Mouse (Mus musculus) spleen, adult 12 weeks (tissue): Measurements from ENCODE around the gene Ppcdc.

Experiments
- DNase-seq: peaks from one replicate; pipeline ENCODE4 v3.0.0; 2022; ENCODE audit warnings: low spot score

The Ppcdc gene

DNA sequence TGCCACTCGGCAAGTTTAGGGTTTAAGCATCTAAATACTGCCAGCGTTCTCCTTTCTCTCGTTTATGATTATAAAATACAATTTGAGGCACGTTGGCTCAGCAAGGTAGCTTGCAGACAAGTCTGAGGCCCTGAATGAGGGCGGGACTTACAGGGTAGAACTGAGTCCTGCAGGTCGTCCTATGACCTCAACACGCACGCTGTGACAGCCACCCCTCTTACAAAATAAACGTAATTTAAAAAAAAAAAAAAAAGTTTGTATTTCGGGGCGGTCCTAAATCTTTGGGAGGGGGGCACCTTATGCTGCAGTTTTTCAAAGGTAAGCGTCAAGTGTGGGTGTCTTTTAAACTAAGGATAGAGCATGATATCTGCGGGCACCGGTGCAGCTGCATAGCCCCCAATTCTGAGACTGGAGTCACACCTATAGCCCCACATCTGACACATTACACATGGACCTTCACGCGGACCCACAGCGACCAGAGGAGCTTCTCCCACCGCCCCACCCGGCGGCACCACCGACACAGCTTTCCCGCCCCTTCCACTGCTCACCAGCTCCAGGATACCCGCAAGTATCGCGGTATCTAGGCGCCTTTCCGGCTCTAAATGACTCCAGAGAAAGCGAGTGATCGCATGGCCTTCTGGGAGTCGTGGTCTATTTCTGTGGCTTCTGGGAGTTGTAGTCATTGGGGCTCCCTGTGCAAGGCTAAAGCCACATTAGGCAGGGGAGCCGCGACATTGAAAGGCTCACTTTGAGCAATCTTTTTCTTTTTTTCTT, at the start of gene Ppcdc:
Gene Ppcdc (minus strand): TSS at position 603 of the 774 bp plus-strand sequence.
- peak; percentile 79 for DNase-seq

DNA sequence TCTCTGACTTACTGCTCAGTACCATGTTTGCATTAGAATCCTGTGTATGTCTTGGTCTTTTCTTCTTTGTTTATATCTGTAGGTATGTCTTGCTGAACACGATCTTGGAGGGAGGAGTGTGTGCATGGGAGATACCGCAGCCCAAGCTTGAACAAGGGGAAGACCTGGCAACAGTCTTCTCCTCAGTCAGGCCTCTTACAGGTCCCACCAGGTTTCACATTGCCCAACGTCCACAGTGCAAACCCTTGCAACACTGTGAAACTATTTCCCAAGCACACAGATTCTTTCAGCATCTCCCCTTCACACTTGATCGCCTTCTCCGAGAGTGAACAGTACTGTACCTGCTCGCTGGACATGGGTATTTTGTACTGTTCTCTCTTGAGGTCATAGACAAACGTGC, 47.9 kb upstream of the Ppcdc start:
- DNase-seq, result no peak

DNA sequence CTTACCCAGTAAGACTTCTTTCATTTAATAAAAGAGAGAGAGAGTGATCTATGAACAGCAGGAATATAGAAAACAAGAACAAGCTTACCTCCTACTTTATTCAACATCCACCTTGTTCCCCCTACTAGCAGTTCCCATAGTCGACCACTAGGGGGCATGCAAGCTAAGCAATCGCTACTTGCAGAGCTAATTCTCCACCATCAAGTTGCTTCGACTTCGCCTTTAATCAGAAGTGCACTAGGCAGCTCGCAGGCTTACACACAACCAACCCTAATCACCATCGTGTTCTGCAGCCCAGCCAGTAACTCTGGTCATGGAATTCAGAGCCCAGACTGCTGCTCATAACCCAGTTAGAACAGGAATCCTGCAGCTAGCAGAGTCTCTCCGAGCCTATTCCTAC, 45.9 kb upstream of the Ppcdc start:
- peak; percentile 60 for DNase-seq

DNA sequence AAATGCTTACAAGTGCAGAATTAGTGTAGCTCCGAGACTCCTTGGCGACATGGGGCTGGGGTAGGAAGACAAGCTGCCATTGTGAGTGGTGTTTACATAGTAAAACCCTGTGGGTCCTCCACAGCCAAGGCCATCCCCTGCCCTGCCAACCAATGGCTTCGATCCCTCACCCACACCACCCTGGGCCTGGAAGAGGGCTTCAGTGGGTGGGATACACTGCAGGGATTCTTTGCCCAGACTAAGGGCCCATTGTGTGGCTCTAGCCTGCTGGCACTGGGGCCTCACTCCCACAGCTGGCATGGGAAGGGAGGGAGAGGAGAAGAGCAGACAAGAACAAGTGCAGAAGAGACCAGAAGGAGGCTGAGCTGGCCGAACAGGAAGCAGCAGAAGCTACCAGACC, 29.0 kb upstream of the Ppcdc start:
- DNase-seq, result no peak

DNA sequence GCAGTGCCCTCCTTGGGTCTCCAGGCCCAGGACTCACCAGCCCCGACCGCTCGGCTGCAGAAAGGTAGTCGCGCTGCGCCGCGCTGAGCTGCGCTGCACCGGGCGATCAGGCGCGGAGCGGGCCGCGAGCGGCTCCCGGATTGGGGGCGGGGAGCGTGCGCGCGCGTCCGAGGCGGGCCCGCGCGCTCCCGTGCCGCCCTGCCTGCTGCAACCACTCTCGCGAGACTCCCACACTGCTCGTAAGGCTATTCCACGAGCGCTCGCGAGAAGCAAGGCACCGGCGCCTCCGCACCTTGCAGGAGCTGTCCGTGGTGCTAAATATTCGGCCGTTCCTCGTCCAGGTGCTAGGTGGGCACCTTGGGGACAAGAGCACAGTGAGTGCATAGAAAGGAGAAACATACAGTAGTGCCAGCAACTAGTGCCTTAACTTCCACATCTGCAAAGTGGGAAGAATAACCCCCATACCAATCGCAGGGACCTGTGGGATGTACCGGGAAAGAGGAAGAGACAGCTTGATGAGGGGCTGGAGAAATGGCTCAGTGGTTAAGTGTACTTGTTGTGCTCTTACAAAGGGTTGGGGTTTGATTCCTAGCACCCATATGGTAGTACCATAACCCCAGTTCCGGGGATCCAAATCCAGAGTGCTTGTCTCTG, 28.1 kb upstream of the Ppcdc start, which contains the start of gene Scamp5:
Gene Scamp5 (minus strand): TSS at position 165 of the 654 bp plus-strand sequence.
- DNase-seq, result peak; percentile 35

DNA sequence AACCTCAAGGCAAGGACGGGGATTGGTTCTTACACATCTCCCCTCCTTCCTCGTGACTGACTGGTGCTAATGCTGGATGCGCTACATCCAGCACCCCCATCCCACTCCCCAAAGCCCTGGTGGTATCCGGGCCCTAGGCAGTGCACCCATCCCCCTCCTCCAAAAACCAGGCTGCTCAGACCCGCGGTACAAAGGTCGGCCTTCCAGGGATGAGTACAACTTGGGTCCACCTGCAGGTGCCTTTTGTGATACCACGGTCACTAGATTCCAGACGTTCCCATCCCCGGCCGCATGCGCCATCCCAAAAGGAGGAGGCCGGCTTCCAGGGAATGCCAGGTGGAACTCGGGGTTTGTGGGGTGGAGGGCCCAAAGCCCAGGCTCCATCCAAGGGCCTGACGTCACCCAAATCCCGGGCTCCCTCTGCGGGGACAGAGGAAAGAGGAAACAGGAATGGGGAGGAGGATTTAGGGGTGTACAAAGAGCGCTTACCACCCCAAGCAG, 27.4 kb upstream of the Ppcdc start:
- no peak for DNase-seq

DNA sequence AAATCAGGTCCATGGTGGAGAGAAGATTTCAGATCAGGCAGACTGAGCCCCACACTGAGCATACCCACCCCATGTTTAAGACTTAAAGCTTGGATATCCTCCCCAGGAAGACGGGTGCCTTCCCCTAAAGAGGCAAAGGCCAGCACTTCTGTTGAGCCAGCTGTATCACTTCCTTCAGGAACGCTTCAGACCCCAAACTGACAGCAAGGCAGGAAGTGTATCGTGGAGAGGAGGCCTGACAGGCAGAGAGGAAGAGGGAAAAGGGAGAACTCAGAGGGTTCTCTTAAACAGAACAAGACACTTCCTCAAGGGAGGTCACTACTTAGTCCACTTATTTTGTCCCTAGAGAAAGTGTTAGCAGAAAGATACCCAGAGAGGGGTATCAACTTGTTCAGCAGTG, 26.2 kb upstream of the Ppcdc start:
- no peak for DNase-seq

DNA sequence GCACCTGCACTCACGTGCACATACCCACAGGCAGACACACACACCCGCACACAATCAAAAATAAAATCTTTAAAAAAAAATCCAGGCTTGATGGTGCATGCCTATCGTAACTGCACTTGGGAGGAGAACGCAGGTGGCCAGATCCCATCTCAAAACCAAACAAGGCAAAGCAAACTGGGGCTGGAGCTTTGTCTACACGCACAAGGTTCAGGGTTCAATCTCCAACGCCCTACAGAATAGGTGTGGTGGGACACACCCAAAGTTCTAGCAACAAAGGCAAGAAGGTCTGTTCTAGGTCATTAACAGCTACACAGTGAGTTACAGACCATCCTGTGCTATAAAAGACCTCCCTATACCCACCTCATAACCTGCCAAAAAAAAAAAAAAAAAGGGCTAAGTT, 22.9 kb upstream of the Ppcdc start:
- DNase-seq, result no peak

DNA sequence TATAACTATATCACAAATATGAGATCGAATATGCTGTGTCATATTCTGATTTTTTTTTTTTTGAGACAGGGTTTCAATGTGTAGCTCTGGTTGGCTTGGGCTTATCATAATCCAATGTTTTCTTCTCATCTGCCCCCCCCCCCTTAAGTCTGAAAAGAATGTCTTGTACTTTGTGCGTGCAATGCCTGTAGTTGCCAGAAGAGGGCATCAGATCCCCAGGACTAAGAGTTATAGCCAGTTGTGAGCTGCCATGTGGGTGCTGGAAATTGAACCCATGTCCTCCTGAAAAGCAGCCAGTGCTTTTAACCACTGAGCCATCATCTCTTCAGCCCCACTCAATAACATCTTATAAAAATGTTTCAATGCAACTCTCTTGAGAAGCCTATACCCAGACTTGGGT, 19.8 kb upstream of the Ppcdc start:
- no peak for DNase-seq

DNA sequence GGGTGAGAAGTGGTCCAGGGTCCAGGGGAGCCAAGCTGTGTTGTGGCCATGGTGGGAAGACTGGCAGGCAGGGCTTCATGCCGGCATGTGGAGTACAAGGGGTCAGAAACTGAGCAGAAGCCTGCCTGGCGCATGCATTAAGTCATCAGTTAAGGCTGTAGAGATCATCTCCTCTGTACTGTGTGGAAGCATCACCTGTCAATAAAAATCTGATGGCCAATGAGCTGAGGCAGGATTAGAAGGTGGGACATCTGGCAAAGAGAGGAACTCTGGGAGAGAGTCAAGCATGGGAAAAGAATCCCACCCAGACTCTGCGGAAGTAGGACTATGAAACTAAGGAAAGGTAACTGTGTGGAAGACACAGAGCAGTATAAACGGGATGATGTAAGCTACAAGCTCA, 13.6 kb upstream of the Ppcdc start:
- no peak for DNase-seq

DNA sequence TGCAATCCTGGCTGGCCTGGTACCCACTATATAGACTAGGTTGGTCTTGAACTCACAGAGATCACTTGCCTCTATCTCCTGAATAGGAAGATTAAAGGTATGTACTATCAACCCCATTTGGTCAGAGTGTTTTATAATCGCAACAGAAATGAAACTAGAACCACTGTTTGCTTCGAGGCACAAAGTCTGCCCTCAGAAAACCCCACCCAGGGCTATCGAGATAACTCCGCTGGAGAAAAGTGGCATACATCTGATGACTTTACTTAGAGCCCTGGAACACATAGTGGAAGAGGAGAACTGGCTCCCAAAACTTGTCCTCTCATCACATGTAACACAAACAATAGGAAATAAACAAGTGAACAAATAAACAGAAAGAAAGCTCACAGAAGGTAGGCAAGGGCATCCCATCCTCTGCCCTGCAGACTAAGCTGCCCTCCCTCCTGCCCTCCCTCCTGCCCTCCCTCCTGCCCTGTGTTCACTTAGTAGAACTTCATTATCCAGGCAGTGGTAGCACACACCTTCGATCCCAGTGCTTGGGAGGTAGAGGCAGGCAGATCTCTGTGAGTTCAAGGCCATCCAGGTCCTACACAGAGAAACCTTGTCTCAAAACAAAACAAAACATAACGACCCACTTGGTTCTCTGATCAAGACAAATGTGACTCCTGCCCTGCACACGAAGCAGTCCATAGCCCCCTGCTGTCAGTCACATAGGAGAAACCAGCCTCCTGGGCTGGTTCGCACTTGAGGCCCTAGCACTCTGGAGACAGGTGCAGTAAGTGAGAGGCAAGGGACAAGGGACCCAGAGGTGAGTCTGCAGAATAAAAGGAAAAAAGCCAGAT, 12.9 kb upstream of the Ppcdc start:
- DNase-seq, result no peak

DNA sequence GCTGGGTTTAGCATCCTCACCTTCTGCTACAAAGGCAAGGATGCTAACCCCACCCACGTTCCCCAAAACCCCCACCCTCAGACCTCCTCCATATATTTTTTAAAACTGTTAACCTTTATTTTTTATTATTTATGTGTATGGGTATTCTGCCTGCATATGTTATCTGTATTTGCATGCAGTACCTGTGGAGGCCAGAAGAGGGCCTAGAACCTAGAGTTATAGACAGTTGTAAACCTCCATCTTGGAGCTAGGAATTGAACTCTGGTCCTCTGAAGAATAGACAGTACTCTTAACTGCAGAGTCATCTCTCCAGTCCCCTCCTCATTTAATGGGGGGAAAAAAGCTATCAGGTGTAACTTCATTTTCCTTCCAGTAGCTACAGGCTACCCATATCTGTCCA, 9.8 kb upstream of the Ppcdc start:
- no peak for DNase-seq

DNA sequence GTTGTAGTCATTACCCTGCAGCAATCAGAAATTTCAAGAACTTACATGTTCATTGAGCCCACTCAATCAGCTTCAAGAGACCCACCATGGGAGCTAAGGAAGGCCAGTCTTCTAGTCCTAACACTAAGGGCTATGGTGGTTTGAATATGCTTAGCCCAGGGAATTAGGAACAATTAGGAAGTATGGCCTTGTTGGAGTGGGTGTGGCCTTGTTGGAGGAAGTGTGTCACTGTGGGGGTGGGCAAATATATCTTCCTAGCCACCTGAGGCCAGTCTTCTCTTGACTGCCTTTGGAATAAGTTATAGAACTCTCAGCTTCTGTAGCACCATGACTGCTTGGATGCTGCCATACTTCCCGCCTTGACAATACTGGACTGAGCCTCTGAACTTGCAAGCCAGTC, 696 bp upstream of the Ppcdc start:
- DNase-seq, result no peak

DNA sequence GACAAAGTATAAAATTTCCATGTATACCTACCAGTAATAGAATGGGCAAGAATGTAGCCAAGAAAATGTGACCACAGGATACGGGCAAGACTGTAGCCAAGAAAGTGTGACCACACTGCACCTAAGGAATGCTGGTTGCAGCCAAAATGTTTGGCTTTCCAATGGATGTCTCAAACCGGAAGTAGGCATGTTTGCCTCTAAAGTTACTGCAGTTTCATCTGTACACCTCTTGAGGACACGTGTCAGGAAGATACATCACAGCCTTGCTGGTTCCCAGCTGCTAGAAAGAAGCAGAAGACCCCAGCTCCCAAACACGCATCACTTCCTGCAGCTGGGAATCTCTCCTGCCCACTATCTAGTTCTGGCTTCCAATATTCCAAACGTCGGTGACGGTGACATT, 841 bp downstream of the Ppcdc start:
- no peak for DNase-seq

DNA sequence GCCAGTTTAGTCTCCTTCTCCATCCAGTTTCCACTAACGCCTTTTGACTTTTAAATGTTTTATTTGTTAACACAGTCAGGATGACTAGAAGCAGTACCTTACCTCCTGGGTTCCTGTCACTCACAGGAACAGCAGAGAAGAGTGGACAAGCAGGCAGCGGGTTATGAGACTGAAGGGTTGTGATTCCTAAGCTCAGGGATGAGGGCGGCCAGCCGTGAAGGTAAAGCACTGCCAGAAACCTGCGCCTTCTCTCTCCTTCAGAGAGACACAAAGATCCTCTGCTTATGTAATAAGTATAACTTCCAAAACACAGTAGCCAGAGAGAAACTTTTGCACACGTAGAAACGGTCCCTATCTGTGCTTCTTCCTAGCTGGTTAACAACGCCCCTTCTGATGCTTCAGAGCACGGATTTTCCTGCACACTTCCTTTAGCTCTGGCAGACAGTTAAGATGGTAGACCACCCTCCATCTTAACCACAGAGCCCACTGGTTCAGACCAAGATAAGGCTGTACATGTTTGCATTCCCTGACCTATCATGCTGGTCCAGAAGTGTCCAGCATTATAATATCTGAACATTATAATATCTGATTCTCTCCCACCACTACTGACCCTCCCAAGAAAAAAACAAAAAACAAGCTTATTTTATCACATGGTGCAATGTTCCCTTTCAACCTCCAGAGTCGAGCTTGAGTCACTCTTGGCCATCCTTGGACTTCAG, 1.9 kb downstream of the Ppcdc start:
- DNase-seq, result no peak

DNA sequence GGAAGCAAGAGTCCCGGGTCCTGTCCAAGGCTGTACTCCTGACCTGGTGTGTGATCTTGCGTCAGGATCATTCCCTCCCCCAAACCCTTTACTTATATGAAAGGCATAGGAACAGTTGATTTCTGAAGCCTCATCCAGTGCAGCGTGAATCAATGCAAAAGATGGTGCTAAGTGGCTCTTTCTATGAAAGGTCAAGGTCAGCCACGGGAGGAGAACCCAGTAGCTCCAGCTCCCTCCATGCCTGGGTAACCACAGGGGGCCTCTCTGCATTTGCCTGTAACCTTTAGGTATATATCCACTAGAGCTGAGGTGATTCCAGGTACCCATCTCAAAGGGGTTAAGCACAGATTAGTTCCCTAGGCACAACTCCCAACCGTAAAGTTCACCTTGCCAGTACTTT, 3.8 kb downstream of the Ppcdc start:
- no peak for DNase-seq

DNA sequence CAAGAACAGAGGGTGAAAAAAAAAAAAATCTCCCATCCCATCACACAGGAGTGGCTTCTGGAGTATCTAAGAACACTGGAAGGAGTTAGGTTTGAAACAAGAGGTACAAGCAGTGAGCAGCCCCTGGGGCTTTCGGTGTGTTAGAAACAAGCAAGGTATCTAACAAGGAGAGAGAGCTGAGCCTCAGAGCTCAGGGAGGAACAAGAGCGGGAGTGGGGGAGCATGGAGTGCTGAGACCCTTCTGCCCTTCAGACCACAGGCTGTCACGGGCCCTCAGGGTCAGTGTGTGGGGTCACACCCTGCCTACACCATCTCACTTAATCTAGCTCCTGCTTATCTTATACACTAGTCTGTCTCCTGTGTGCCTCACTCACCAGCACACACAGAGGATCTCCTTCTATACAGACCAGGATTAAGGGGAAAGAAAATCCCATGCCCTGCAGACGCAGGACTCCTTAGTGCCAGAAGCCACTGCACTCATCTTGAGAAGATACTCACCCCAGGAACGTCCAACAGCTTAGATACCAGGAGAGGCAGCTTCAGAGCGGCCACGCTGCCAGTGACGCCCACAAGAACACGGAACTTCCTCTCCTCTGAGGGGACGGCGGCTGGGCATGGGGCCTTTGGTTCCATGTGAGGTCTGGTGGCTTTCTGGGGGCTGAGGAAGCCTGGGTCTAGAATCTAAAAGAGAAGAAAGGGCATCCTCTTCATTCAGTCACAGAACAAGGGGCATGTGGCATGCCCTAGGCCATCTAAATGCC, 5.3 kb downstream of the Ppcdc start:
- DNase-seq, result no peak

DNA sequence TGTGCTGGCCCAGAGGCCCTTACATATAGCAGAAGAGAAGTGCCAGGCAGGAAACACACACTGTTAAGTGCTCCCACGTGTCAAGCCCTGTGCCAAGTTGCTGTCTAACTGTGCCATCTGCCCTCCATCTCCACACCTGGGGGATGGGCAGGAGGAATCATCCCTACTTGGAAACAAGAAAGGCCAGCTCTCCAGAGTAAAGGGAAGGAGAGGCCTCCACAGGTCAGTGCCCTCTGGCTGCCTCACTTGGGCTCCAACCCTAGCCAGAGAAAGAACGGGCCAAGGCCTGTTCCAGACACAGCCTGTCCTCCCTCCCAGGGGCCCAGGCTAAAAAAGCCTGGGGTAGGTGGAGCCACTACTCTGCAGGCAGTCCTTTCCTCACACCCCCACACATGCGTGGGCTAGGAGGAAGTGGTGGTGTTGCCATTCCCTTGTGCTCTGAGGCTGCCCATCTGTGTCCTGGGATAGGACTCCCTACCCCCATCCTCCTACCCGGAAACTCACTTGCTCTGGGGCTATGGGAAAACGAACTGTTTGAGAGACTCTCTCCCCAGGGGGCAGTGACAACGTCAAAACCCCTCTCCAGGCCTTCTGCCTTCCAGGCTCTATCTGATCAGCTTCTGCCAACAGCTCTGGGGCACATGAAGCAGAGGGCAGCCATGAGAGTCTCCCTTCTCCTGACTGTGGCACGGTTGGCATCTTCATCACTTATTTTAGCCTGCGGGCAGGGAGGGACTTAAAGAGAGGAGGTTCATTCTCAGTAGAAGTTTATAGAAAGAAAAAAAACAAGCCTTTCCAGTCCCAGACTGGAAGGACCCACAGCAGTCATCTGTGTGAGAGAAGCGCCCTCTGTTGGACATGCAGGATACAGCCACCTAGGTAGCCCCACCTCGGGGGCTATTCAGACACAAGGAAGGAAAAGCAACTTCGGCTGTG, 6.6 kb downstream of the Ppcdc start:
- peak; percentile 59 for DNase-seq

DNA sequence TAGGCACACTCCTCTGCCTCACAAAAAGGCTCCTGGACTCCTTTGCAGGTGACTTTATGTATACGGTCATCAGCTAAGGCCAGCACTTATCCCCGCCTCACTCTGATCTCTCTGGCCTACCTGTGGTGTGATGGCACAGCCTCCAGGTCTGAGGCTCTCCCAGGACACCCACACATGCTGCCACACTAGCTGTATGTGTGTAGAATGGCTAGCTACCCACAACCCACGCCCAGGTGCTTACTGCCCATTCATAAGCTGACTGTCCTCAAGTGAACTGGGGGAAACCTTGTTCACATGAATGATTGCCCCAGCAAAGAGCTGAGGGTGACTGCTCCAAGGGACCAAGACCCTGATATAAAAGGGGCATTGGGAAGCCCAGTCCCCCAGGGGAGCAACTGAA, 7.4 kb downstream of the Ppcdc start:
- DNase-seq, result no peak

DNA sequence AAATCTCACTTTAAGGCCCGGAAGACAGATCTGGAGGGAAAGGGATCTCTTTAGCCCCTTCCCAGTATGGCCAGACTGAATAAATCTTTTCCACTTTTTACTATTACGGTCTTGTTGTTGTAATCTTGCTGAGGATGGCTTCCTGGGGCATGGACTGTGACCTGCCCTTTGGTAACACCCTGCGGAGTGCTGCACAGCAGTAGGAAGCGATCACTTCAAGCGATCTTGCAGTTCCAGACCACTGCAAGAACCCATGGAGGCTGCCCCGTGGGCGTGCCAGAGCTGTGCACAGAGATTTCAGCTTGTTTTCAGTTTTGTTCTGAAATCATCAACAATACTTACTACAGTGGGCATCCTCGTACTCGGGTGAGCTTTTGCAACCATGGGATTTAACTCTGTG, 8.7 kb downstream of the Ppcdc start:
- DNase-seq, result no peak
